Mouse (Mus musculus) stomach, embryonic 14.5 days (tissue): ENCODE data around the gene Krt82. TPM values are rescaled to one million over a fixed set of nuclear protein-coding genes. Genes with fewer than 3 reads are reported as not detected.

Experiments used
- microRNA-seq: library from miRNA; unstranded; fragments of <30 nt; microRNA quantifications from one replicate; pipeline ENCODE4, GENCODE M21; 2016
- polyA plus RNA-seq: library from polyadenylated mRNA; unstranded; fragments of >200 nt; fragmentation: Nextera tagmentation; extraction: Ambion mirVana; gene quantifications from 2 replicates; pipeline ENCODE4 v1.2.1, GENCODE M21; 2014

Gene Krt82
- polyA plus RNA-seq, 1 experiment from 2014 or later, result not detected

Small RNA genes within 50 kb of the gene (microRNA-seq; reads per million reads assigned to microRNA genes)
- not detected for gene Gm44393
- not detected for gene Gm44460

Other genes with a start within 250 kb of the Krt82 start
- gene Krt80, start 180.5 kb downstream of the Krt82 start, polyA plus RNA-seq, result 2.4 and 4.0 TPM in 2 replicates
- 131 and 148 TPM in 2 replicates for gene Krt7, start 139.6 kb downstream of the Krt82 start, polyA plus RNA-seq
- gene Krt87, start 111.9 kb downstream of the Krt82 start, polyA plus RNA-seq, result 0.10 and 0.11 TPM in 2 replicates
- not detected in 2 replicates for gene Krt88, start 102.9 kb downstream of the Krt82 start, polyA plus RNA-seq
- gene Krt81, start 86.9 kb downstream of the Krt82 start, polyA plus RNA-seq, result not detected in 2 replicates
- not detected in 2 replicates for gene Krt86, start 77.2 kb downstream of the Krt82 start, polyA plus RNA-seq
- not detected in 2 replicates for gene Krt83, start 59.2 kb downstream of the Krt82 start, polyA plus RNA-seq
- not detected in 2 replicates for gene Gm49425, start 33.4 kb downstream of the Krt82 start, polyA plus RNA-seq
- gene Krt84, start 17.8 kb downstream of the Krt82 start, polyA plus RNA-seq, result not detected in 2 replicates
- 0.22 TPM in 1 of 2 replicates, not detected in the other for gene Krt90, start 12.3 kb upstream of the Krt82 start, polyA plus RNA-seq
- 0.45 and 0.52 TPM in 2 replicates for gene Krt75, start 23.2 kb upstream of the Krt82 start, polyA plus RNA-seq
- gene Gm5414, start 77.5 kb upstream of the Krt82 start, polyA plus RNA-seq, result not detected in 2 replicates
- gene Gm5478, start 96.7 kb upstream of the Krt82 start, polyA plus RNA-seq, result not detected in 2 replicates
- not detected in 2 replicates for gene Krt6b, start 129.6 kb upstream of the Krt82 start, polyA plus RNA-seq
- 16.8 and 25.8 TPM in 2 replicates for gene Krt6a, start 143.6 kb upstream of the Krt82 start, polyA plus RNA-seq
- 50.0 and 65.6 TPM in 2 replicates for gene Krt5, start 162.2 kb upstream of the Krt82 start, polyA plus RNA-seq
- not detected in 2 replicates for gene Krt71, start 192.4 kb upstream of the Krt82 start, polyA plus RNA-seq
- not detected in 2 replicates for gene Krt72, start 235.8 kb upstream of the Krt82 start, polyA plus RNA-seq